Mouse (Mus musculus): ENCODE measurements around the gene Mapkapk5. TPM values are rescaled to one million over a fixed set of nuclear protein-coding genes. Genes with fewer than 3 reads are reported as not detected.

Mapkapk5 gene
- polyA plus RNA-seq, 1 experiment from 2014 or later, result 68.8 TPM

- DNase-seq, result peak; percentile 36
Observed at GRCm38 (mm10) chr5:121569881-121570420, 24.2 kb upstream of the Mapkapk5 start.

GRCm38 (mm10) chr5:121566035-121566681 lies 20.5 kb upstream of the Mapkapk5 start:
- DNase-seq (no peak), ATAC-seq (ENCODE audit: low FRiP score, low TSS enrichment) (no peak)
- Histone ChIP-seq H3K27ac (replicated peaks; ENCODE audit: low read depth, low read length) (no peak overlapping the region), H3K4me1 (ENCODE audit: control insufficient read depth, insufficient read depth, low read length) (no peaks in the 10 kb centered on the region), H3K4me3 (replicated peaks; ENCODE audit: low read depth, low read length) (no peak overlapping the region), H3K27me3 (ENCODE audit: control insufficient read depth, insufficient read depth, low read length) (no peaks in the 10 kb centered on the region), H3K9me3 (ENCODE audit: control insufficient read depth, low read length) (no peaks in the 10 kb centered on the region), H3K36me3 (ENCODE audit: control insufficient read depth, insufficient read depth, low read length) (peaks cover 6% of the 10 kb centered on the region; the same call in 1 of the 2 replicates), H3K9ac (replicated peaks; ENCODE audit: low read length) (no peak overlapping the region), H3K4me2 (ENCODE audit: low read length) (no peak overlapping the region)
- WGBS, result 90% methylated on average over 16 of the region's 16 CpGs

More at GRCm38 (mm10) chr5:121569881-121570420, 24.2 kb upstream of the Mapkapk5 start:
- no peaks in the 10 kb centered on the region for H3K4me1 ChIP-seq (ENCODE audit: control insufficient read depth, insufficient read depth, low read length)
- H3K9me3 ChIP-seq (ENCODE audit: control insufficient read depth, low read length), result no peaks in the 10 kb centered on the region
- no peak overlapping the region for H3K4me2 ChIP-seq (ENCODE audit: low read length)
- WGBS, result 76% methylated on average over 8 of the region's 9 CpGs
- no peak overlapping the region for H3K4me3 ChIP-seq (replicated peaks; ENCODE audit: low read depth, low read length)
- no peak overlapping the region for H3K27ac ChIP-seq (replicated peaks; ENCODE audit: low read depth, low read length)
- no peak for ATAC-seq (ENCODE audit: low FRiP score, low TSS enrichment)
- no peak overlapping the region for H3K9ac ChIP-seq (replicated peaks; ENCODE audit: low read length)
- H3K27me3 ChIP-seq (ENCODE audit: control insufficient read depth, insufficient read depth, low read length), result no peaks in the 10 kb centered on the region
- H3K36me3 ChIP-seq (ENCODE audit: control insufficient read depth, insufficient read depth, low read length), result peaks cover 19% of the 10 kb centered on the region; the same call in 1 of the 2 replicates

GRCm38 (mm10) chr5:121564468-121564895 lies 18.8 kb upstream of the Mapkapk5 start:
- H3K36me3 ChIP-seq (ENCODE audit: control insufficient read depth, insufficient read depth, low read length), result peaks cover 3% of the 10 kb centered on the region; the same call in 1 of the 2 replicates
- no peak overlapping the region for H3K4me3 ChIP-seq (replicated peaks; ENCODE audit: low read depth, low read length)
- H3K4me2 ChIP-seq (ENCODE audit: low read length), result peak overlapping the region; percentile 30
- WGBS, result 9% methylated on average over 11 of the region's 11 CpGs
- no peaks in the 10 kb centered on the region for H3K9me3 ChIP-seq (ENCODE audit: control insufficient read depth, low read length)
- no peaks in the 10 kb centered on the region for H3K27me3 ChIP-seq (ENCODE audit: control insufficient read depth, insufficient read depth, low read length)
- H3K9ac ChIP-seq (replicated peaks; ENCODE audit: low read length), result no peak overlapping the region
- peak; percentile 89 for DNase-seq
- H3K4me1 ChIP-seq (ENCODE audit: control insufficient read depth, insufficient read depth, low read length), result no peaks in the 10 kb centered on the region
- H3K27ac ChIP-seq (replicated peaks; ENCODE audit: low read depth, low read length), result no peak overlapping the region
- no peak for ATAC-seq (ENCODE audit: low FRiP score, low TSS enrichment)

- no peak overlapping the region for H3K4me3 ChIP-seq (replicated peaks; ENCODE audit: low read depth, low read length)
- ATAC-seq (ENCODE audit: low FRiP score, low TSS enrichment), result no peak
- WGBS, result 84% methylated on average over 3 of the region's 3 CpGs
Observed at GRCm38 (mm10) chr5:121562436-121562835, 16.7 kb upstream of the Mapkapk5 start.

GRCm38 (mm10) chr5:121549196-121549595 lies 3.5 kb upstream of the Mapkapk5 start:
- H3K9ac ChIP-seq (replicated peaks; ENCODE audit: low read length), result no peak overlapping the region
- WGBS, result 86% methylated on average over 7 of the region's 7 CpGs

More at GRCm38 (mm10) chr5:121562436-121562835, 16.7 kb upstream of the Mapkapk5 start:
- H3K4me1 ChIP-seq (ENCODE audit: control insufficient read depth, insufficient read depth, low read length), result no peaks in the 10 kb centered on the region
- no peaks in the 10 kb centered on the region for H3K9me3 ChIP-seq (ENCODE audit: control insufficient read depth, low read length)
- H3K36me3 ChIP-seq (ENCODE audit: control insufficient read depth, insufficient read depth, low read length), result no peaks in the 10 kb centered on the region
- no peak overlapping the region for H3K4me2 ChIP-seq (ENCODE audit: low read length)
- no peak for DNase-seq
- H3K27ac ChIP-seq (replicated peaks; ENCODE audit: low read depth, low read length), result no peak overlapping the region
- no peak overlapping the region for H3K9ac ChIP-seq (replicated peaks; ENCODE audit: low read length)
- no peaks in the 10 kb centered on the region for H3K27me3 ChIP-seq (ENCODE audit: control insufficient read depth, insufficient read depth, low read length)

DNA sequence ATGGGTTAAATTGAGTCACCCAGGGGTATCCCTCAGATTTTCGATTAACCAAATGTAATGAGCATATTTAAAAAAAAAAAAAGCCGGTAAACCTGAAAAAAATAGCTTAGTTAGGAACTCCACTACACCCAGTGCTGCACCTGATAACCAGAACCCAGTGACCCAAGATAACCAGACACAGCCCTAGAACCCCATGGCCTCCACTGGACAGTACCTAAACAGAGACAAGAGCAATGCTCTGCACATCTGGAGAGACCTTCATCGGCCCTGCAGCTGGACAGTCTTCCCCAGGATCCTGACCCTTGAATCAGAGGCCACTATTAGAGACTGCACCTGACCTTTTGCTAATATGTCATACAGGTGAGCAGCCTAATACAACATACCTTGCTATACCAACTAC lies 1.4 kb upstream of the Mapkapk5 start:
- no peak for ATAC-seq (ENCODE audit: low FRiP score, low TSS enrichment)
- no peaks in the 10 kb centered on the region for H3K27me3 ChIP-seq (ENCODE audit: control insufficient read depth, insufficient read depth, low read length)
- no peaks in the 10 kb centered on the region for H3K9me3 ChIP-seq (ENCODE audit: control insufficient read depth, low read length)
- 0 out of 2 replicates have a peak, but pooled peaks cover 2% of the 10 kb centered on the region for H3K36me3 ChIP-seq (ENCODE audit: control insufficient read depth, insufficient read depth, low read length)
- DNase-seq, result no peak
- H3K9ac ChIP-seq (replicated peaks; ENCODE audit: low read length), result no peak overlapping the region
- H3K4me3 ChIP-seq (replicated peaks; ENCODE audit: low read depth, low read length), result no peak overlapping the region
- 90% methylated on average over 3 of the region's 3 CpGs for WGBS
- peaks cover 18% of the 10 kb centered on the region for H3K4me1 ChIP-seq (ENCODE audit: control insufficient read depth, insufficient read depth, low read length)
- no peak overlapping the region for H3K27ac ChIP-seq (replicated peaks; ENCODE audit: low read depth, low read length)
- no peak overlapping the region for H3K4me2 ChIP-seq (ENCODE audit: low read length)

More at GRCm38 (mm10) chr5:121549196-121549595, 3.5 kb upstream of the Mapkapk5 start:
- no peak overlapping the region for H3K4me3 ChIP-seq (replicated peaks; ENCODE audit: low read depth, low read length)
- H3K27ac ChIP-seq (replicated peaks; ENCODE audit: low read depth, low read length), result no peak overlapping the region
- peaks cover 6% of the 10 kb centered on the region for H3K4me1 ChIP-seq (ENCODE audit: control insufficient read depth, insufficient read depth, low read length)
- no peaks in the 10 kb centered on the region for H3K27me3 ChIP-seq (ENCODE audit: control insufficient read depth, insufficient read depth, low read length)
- ATAC-seq (ENCODE audit: low FRiP score, low TSS enrichment) (no peak), DNase-seq (no peak)
- H3K36me3 ChIP-seq (ENCODE audit: control insufficient read depth, insufficient read depth, low read length), result no peaks in the 10 kb centered on the region
- no peak overlapping the region for H3K4me2 ChIP-seq (ENCODE audit: low read length)
- no peaks in the 10 kb centered on the region for H3K9me3 ChIP-seq (ENCODE audit: control insufficient read depth, low read length)

GRCm38 (mm10) chr5:121546530-121546895 lies 808 bp upstream of the Mapkapk5 start:
- Histone ChIP-seq H3K4me1 (ENCODE audit: control insufficient read depth, insufficient read depth, low read length) (peaks cover 18% of the 10 kb centered on the region), H3K9me3 (ENCODE audit: control insufficient read depth, low read length) (no peaks in the 10 kb centered on the region), H3K4me3 (replicated peaks; ENCODE audit: low read depth, low read length) (peak overlapping the region; percentile 100), H3K27me3 (ENCODE audit: control insufficient read depth, insufficient read depth, low read length) (no peaks in the 10 kb centered on the region), H3K9ac (replicated peaks; ENCODE audit: low read length) (peak overlapping the region; percentile 96; the same call in 1 of the 2 replicates), H3K27ac (replicated peaks; ENCODE audit: low read depth, low read length) (peak overlapping the region; percentile 98; the same call in 1 of the 2 replicates), H3K4me2 (ENCODE audit: low read length) (peak overlapping the region; percentile 92), H3K36me3 (ENCODE audit: control insufficient read depth, insufficient read depth, low read length) (0 out of 2 replicates have a peak, but pooled peaks cover 2% of the 10 kb centered on the region)
- ATAC-seq (ENCODE audit: low FRiP score, low TSS enrichment), result no peak
- peak; percentile 66 for DNase-seq
- 46% methylated on average over 6 of the region's 6 CpGs for WGBS

GRCm38 (mm10) chr5:121544910-121545792 lies 554 bp downstream of the Mapkapk5 start, which contains the start of the genes Adam1a and Gm42878:
Adam1a (minus strand) TSS chr5:121545482.
Gm42878 (minus strand) TSS chr5:121545482.
- Histone ChIP-seq H3K4me1 (ENCODE audit: control insufficient read depth, insufficient read depth, low read length) (peaks cover 18% of the 10 kb centered on the region), H3K4me3 (replicated peaks; ENCODE audit: low read depth, low read length) (peak within 1 kb of the TSS; percentile 100), H3K9me3 (ENCODE audit: control insufficient read depth, low read length) (no peaks in the 10 kb centered on the region), H3K27ac (replicated peaks; ENCODE audit: low read depth, low read length) (peak within 1 kb of the TSS; percentile 98), H3K9ac (replicated peaks; ENCODE audit: low read length) (peak within 1 kb of the TSS; percentile 96), H3K36me3 (ENCODE audit: control insufficient read depth, insufficient read depth, low read length) (0 out of 2 replicates have a peak, but pooled peaks cover 2% of the 10 kb centered on the region), H3K27me3 (ENCODE audit: control insufficient read depth, insufficient read depth, low read length) (no peaks in the 10 kb centered on the region), H3K4me2 (ENCODE audit: low read length) (peak within 1 kb of the TSS; percentile 92)
- ATAC-seq (ENCODE audit: low FRiP score, low TSS enrichment) (peak; percentile 62), DNase-seq (peak; percentile 67)
- 1% methylated on average over 73 of the region's 97 CpGs for WGBS
